Mouse (Mus musculus) embryonic fibroblast, embryonic 13.5 days (primary cell): ENCODE measurements at regions not wholly inside any gene's neighbourhood (a gene's known extent, or its start where the extent isn't known, plus 50 kb on each side); places are given as distances from the start of the nearest gene placed in this dataset.

Experiments used
- CTCF ChIP-seq: IDR thresholded peaks from 2 replicates; pipeline ENCODE4 v1.5.1; 2011; ENCODE audit warnings: mild to moderate bottlenecking, control low read depth, low read length, moderate library complexity, borderline replicate concordance; ENCODE audit not compliant: insufficient read depth
- POLR2A ChIP-seq: IDR thresholded peaks from 2 replicates; pipeline ENCODE4 v1.6.1; 2011; ENCODE audit warnings: low read depth, mild to moderate bottlenecking, control low read depth, low read length, moderate library complexity

- TF ChIP-seq CTCF (no peak), POLR2A (no peak)
Measured at GRCm38 (mm10) chr4:23713781-23714415, 782.4 kb upstream of the Mms22l start.
